Comparison of ENCODE assay signal across 27 mouse cellular contexts in the genomic region with DNA sequence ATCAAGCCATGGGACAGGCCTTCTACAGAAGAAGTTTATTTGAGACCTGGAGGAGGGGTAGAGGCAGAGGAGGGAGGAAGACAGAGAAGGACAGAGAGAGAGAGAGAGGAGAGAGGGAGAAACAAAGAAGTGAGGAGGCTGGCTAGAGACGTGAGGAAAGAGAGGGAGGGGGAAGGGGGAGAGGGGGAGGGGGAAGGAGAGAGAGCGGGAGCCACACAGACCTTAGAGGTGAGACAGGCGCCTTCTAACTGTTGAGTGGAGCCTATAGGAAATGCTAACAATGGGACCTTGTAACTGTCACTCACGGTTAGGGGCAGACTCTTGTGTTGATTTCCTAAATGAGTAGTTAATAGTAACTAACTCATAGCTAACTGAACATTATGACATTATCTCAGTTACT. TPM values are rescaled to one million over a fixed set of nuclear protein-coding genes. Genes with fewer than 3 reads are reported as not detected.
DNase-seq lines count a peak whose midpoint lies in the region; ATAC-seq and TF ChIP-seq lines count a peak whose summit lies in the region.
"Had no signal": no experiment of that assay in that cellular context is flagged by ENCODE, and none has a peak within 500 bp of the region (broad histone marks: within the 10 kb centered on the region; RNA-seq: fewer than 3 reads in every experiment).

No protein-coding gene starts in this region.

- TF ChIP-seq EP300 in ES-Bruce4 (IDR thresholded peaks at IDR 0.05; ENCODE audit: insufficient read depth, low read depth, low read length) = no peak

- 39% methylated on average over 4 of the region's 4 CpGs for WGBS in forebrain, embryonic 11.5 days
- 30% methylated on average over 4 of the region's 4 CpGs for WGBS in forebrain, embryonic 12.5 days

- no peak overlapping the region for H3K27ac ChIP-seq in forebrain, embryonic 11.5 days (ENCODE audit: low read depth, low read length)
- no peak overlapping the region for H3K27ac ChIP-seq in forebrain, embryonic 12.5 days
- H3K27ac ChIP-seq in ES-Bruce4 (ENCODE audit: insufficient read depth, low read length) = peak overlapping the region; percentile 31; the same call in 1 of the 2 replicates
- H3K27ac ChIP-seq: embryonic facial prominence, embryonic 13.5 days; embryonic facial prominence, embryonic 15.5 days had no signal

- H3K4me1 ChIP-seq in forebrain, embryonic 11.5 days (replicated peaks; ENCODE audit: control insufficient read depth, insufficient read depth, low read length) = no peaks in the 10 kb centered on the region
- no peaks in the 10 kb centered on the region for H3K4me1 ChIP-seq in forebrain, embryonic 12.5 days
- peaks cover 2% of the 10 kb centered on the region for H3K4me1 ChIP-seq in ES-Bruce4 (ENCODE audit: control insufficient read depth, insufficient read depth, low read length)
- H3K4me1 ChIP-seq: embryonic facial prominence, embryonic 13.5 days; embryonic facial prominence, embryonic 15.5 days had no signal

- no peak for TF ChIP-seq POLR2A in ES-Bruce4 (IDR thresholded peaks at IDR 0.05; ENCODE audit: insufficient read depth, low read length)

- no peak overlapping the region for H3K4me2 ChIP-seq in forebrain, embryonic 11.5 days (ENCODE audit: low read depth, low read length, severe bottlenecking)
- no peak overlapping the region for H3K4me2 ChIP-seq in forebrain, embryonic 12.5 days
- H3K4me2 ChIP-seq: embryonic facial prominence, embryonic 13.5 days; embryonic facial prominence, embryonic 15.5 days had no signal

- peak; percentile 56; the same call in 1 of the 2 replicates for ATAC-seq in forebrain, embryonic 11.5 days (replicated peaks; ENCODE audit: low FRiP score)
- no peak for ATAC-seq in forebrain, embryonic 12.5 days (ENCODE audit: low FRiP score)
- ATAC-seq: activated CD4-positive, CD25-positive, alpha-beta regulatory T cell, adult 4 months; forebrain, embryonic 14.5 days; forebrain, embryonic 16.5 days; Patski had no signal

- H3K9me3 ChIP-seq in forebrain, embryonic 11.5 days (ENCODE audit: control insufficient read depth, low read length) = no peaks in the 10 kb centered on the region
- no peaks in the 10 kb centered on the region for H3K9me3 ChIP-seq in forebrain, embryonic 12.5 days
- H3K9me3 ChIP-seq in ES-Bruce4 (replicated peaks; ENCODE audit: control insufficient read depth, insufficient read depth, low read length, poor library complexity, severe bottlenecking) = no peaks in the 10 kb centered on the region
- H3K9me3 ChIP-seq: embryonic facial prominence, embryonic 13.5 days; embryonic facial prominence, embryonic 15.5 days; G1E had no signal

- DNase-seq in forebrain, embryonic 11.5 days (ENCODE audit: low spot score) = no peak
- DNase-seq in ES-CJ7 (ENCODE audit: low read depth, low spot score) = peak; percentile 65
- peak; percentile 64 for DNase-seq in R1 (ENCODE audit: low read depth, low spot score)
- DNase-seq in left cerebral cortex, postnatal 4 days = no peak
- DNase-seq in cerebellum, postnatal 36 days = no peak
- no peak for DNase-seq in right cerebral cortex, adult 18-20 months
- DNase-seq: adrenal gland, adult 8-10 months; adrenal gland, postnatal 14 days; adrenal gland, postnatal 36 days; cerebellum, adult 11-12 months; cerebellum, adult 2 months; cerebellum, adult 9-10 months; cerebellum, postnatal 10 days; cerebellum, postnatal 25 days; embryo, embryonic 11 days had no signal

- no peaks in the 10 kb centered on the region for H3K27me3 ChIP-seq in forebrain, embryonic 11.5 days (ENCODE audit: control insufficient read depth, insufficient read depth, low read length)
- H3K27me3 ChIP-seq in forebrain, embryonic 12.5 days = no peaks in the 10 kb centered on the region
- no peaks in the 10 kb centered on the region for H3K27me3 ChIP-seq in ES-Bruce4 (ENCODE audit: control insufficient read depth, insufficient read depth, low read length, poor library complexity, severe bottlenecking)
- H3K27me3 ChIP-seq: embryonic facial prominence, embryonic 13.5 days; embryonic facial prominence, embryonic 15.5 days; Patski had no signal

- TF ChIP-seq CTCF in ES-Bruce4 (IDR thresholded peaks at IDR 0.05; ENCODE audit: low read depth, low read length) = no peak

- H3K4me3 ChIP-seq in forebrain, embryonic 11.5 days (ENCODE audit: low read depth, low read length) = no peak overlapping the region
- no peak overlapping the region for H3K4me3 ChIP-seq in forebrain, embryonic 12.5 days (replicated peaks)
- H3K4me3 ChIP-seq in ES-Bruce4 (ENCODE audit: low read depth, low read length) = no peak overlapping the region
- H3K4me3 ChIP-seq: embryonic facial prominence, embryonic 13.5 days; embryonic facial prominence, embryonic 15.5 days had no signal

- H3K36me3 ChIP-seq in forebrain, embryonic 11.5 days (ENCODE audit: control insufficient read depth, insufficient read depth, low read length) = no peaks in the 10 kb centered on the region
- H3K36me3 ChIP-seq in forebrain, embryonic 12.5 days (replicated peaks) = no peaks in the 10 kb centered on the region
- H3K36me3 ChIP-seq in ES-Bruce4 (ENCODE audit: control insufficient read depth, insufficient read depth, low read length, poor library complexity, severe bottlenecking) = no peaks in the 10 kb centered on the region
- H3K36me3 ChIP-seq: embryonic facial prominence, embryonic 13.5 days; embryonic facial prominence, embryonic 15.5 days; G1E had no signal

- intact Hi-C loops in left cerebral cortex, postnatal 4 days (cut with DNase I) = no loop called here

- no peak overlapping the region for H3K9ac ChIP-seq in forebrain, embryonic 11.5 days (ENCODE audit: low read length)
- H3K9ac ChIP-seq in forebrain, embryonic 12.5 days = no peak overlapping the region
- no peak overlapping the region for H3K9ac ChIP-seq in ES-Bruce4 (ENCODE audit: low read depth, poor library complexity, severe bottlenecking)
- H3K9ac ChIP-seq: embryonic facial prominence, embryonic 13.5 days; embryonic facial prominence, embryonic 15.5 days had no signal

RNA-seq across cellular contexts. Expression of gene Slc9b1, which starts 14.1 kb away (rescaled TPM):
- 0.55 TPM in 1 of 2 replicates, not detected in the other for polyA plus RNA-seq in forebrain, embryonic 11.5 days (2014; fragmentation: Nextera tagmentation; extraction: Ambion mirVana)
- polyA plus RNA-seq in forebrain, embryonic 12.5 days (2016; fragmentation: Nextera tagmentation; extraction: Ambion mirVana) = 0.31 TPM in 1 of 2 replicates, not detected in the other
- polyA plus RNA-seq in ES-Bruce4 (2011; ENCODE audit: insufficient read depth, insufficient read length, low read depth, missing spikeins) = 18.4 and 20.9 TPM in 2 replicates
- 1 to 10 TPM in 1 of 2 experiments, under 1 TPM in 1; 0.40 to 1.5 TPM for total RNA-seq in left cerebral cortex, postnatal 4 days (2021)
- total RNA-seq: common myeloid progenitor, adult 5-6 weeks; gastrocnemius, adult 18-20 months had no signal
- polyA plus RNA-seq: C2C12; cerebellum, adult 2 months; embryonic facial prominence, embryonic 15.5 days; forebrain, embryonic 14.5 days; forebrain, embryonic 16.5 days; Patski had no signal

RNA-seq across cellular contexts. Expression of gene Slc9b2, which starts 26.3 kb away (rescaled TPM):
- 6.6 and 8.1 TPM in 2 replicates for polyA plus RNA-seq in forebrain, embryonic 11.5 days (2014; fragmentation: Nextera tagmentation; extraction: Ambion mirVana)
- polyA plus RNA-seq in forebrain, embryonic 12.5 days (2016; fragmentation: Nextera tagmentation; extraction: Ambion mirVana) = 2.1 and 4.3 TPM in 2 replicates
- polyA plus RNA-seq in ES-Bruce4 (2011; ENCODE audit: insufficient read depth, insufficient read length, low read depth, missing spikeins) = 5.1 and 6.3 TPM in 2 replicates
- 1 to 10 TPM; 6.9 to 7.0 TPM for total RNA-seq in left cerebral cortex, postnatal 4 days (2021)
- total RNA-seq: G1E; gastrocnemius, adult 18-20 months had no signal
- polyA plus RNA-seq: G1E, Patski had no signal

RNA-seq across cellular contexts. Expression of gene Bdh2, which starts 52.7 kb away (rescaled TPM):
- 5.0 and 5.4 TPM in 2 replicates for polyA plus RNA-seq in forebrain, embryonic 11.5 days (2014; fragmentation: Nextera tagmentation; extraction: Ambion mirVana)
- polyA plus RNA-seq in forebrain, embryonic 12.5 days (2016; fragmentation: Nextera tagmentation; extraction: Ambion mirVana) = 4.7 and 5.3 TPM in 2 replicates
- polyA plus RNA-seq in ES-Bruce4 (2011; ENCODE audit: insufficient read depth, insufficient read length, low read depth, missing spikeins) = 3.2 and 3.8 TPM in 2 replicates
- total RNA-seq in left cerebral cortex, postnatal 4 days (2021) = 1 to 10 TPM; 1.6 to 2.2 TPM
- polyA plus RNA-seq: activated CD4-positive, CD25-positive, alpha-beta regulatory T cell, adult 4 months; G1E had no signal

Comparison
In these comparisons a context has a peak if more than half of its experiments do, and no peak if none do; other contexts are left out.
1. DNase-seq: peak in ES-CJ7 (single experiment) and R1 (single experiment); none in forebrain, embryonic 11.5 days (single experiment), left cerebral cortex, postnatal 4 days (single experiment), cerebellum, postnatal 36 days (0 of 2) and right cerebral cortex, adult 18-20 months (single experiment).
2. RNA of gene Slc9b1, which starts 14.1 kb away (polyA plus RNA-seq): 18.4 to 20.9 TPM in ES-Bruce4; 0.55 TPM in forebrain, embryonic 11.5 days and 0.31 TPM in forebrain, embryonic 12.5 days; every median in the first group is over 10 times any median in the second.